Mouse (Mus musculus) layer of hippocampus, adult 8-10 months (tissue): ENCODE measurements around the gene Trim56. TPM values are rescaled to one million over a fixed set of nuclear protein-coding genes. Genes with fewer than 3 reads are reported as not detected.
"Not testable (repeated sequence)": the region's sequence is repeated elsewhere in the genome, so short reads cannot be mapped to it uniquely, and the experiment has no call there.

Experiments used
- DNase-seq, 2 experiments: peaks; one replicate each; pipeline ENCODE4 v3.0.0; 2022; ENCODE audit warnings: low spot score in 2 of 2
- total RNA-seq, 4 experiments: library from RNA; stranded (reverse); gene quantifications; 2 replicates each; pipeline ENCODE4 v1.2.4; 2022

Trim56 gene
- 10 to 100 TPM in 1 of 4 experiments, 1 to 10 TPM in 3; 6.1 to 11.0 (median 8.1) TPM for total RNA-seq

DNA sequence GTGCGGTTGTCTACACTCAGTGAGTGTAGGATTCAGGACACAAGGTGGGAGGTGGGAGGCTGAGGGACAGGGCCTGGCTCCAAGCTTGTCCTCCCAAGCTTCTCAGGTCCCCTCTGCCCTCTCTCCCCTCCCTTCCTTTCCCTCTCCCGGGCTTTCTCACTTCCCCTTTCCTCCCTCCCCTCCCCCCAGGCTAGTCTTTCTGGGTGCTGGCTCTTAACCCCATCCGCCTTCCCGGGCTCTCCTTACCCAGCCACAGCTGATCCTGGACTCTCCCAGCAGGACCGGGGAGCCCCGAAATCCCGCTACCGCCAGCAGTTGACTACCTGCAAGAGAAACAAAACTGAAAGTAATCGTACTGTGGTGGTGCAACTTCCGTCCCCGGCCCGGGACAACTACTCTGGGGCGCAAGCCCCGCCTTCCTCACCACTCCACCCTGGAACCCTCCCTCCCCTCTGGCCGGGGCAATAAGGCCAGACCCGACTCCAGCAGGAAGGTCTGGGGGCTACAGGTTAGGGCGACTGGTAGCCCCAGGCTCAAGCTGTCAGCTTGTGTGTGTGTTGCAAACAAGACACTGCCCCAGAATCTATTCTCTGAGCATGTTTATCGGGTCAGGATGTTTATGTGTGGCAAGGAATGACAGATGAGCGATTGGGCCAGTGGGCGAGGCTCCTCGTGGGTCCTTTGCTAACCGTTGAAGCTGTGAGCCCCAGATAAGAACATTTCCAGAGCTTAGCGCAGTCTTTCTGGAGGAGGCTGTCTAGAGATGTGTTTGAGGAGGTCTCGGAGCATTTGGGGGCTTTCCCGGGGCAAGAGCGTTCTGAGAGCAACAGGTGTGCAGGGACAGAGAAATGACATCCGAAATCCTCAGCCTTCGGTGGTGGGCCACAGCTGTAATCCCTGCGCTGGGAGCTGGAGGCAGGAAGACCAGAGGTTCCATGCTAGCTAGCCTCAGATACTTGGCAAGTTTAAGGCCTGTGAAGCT lies at the start of gene Trim56:
TSS of gene Trim56 (minus strand) at position 344 of the 982 bp plus-strand sequence.
- no peak for DNase-seq

DNA sequence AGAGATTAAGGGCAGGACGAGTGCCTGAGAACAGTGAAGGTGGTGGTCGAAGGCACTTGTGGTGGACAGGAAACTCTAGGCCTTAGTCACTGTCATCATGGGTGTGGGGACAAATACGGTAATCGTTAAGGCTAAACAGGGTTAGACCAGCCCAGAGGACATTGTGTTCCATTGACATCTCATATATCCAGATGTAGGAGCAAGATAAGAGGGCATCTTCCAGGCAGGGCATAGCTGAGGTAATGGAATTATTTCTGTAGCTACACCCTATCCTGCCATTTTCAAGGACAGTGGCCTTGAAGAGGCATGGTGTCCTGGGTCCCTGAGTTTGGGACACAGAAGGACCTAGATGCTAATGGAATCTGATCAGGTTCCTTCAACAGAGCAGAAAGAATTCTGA lies 45.8 kb upstream of the Trim56 start:
- no peak for DNase-seq

DNA sequence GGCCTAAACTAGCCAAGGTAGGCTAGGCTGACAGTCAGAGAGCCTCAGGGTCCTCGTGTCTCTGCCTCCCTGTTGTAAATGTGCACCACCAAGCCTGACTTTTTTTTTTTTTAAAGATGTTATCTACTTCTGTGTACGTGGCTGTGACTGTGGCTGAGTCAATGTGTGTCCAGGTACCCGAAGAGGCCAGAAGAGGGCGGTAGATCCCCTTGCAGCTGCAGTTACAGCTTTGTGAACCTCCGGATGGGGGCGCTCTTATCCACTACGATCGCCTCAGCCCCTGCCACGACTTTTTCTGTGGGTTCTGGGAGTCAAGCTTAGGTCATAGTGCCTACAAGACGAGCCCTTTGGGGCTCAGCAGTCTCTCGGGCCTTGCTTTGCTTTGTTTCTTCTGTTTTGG lies 43.5 kb upstream of the Trim56 start:
- DNase-seq = peak in 1 of 2 experiments; percentile 12

DNA sequence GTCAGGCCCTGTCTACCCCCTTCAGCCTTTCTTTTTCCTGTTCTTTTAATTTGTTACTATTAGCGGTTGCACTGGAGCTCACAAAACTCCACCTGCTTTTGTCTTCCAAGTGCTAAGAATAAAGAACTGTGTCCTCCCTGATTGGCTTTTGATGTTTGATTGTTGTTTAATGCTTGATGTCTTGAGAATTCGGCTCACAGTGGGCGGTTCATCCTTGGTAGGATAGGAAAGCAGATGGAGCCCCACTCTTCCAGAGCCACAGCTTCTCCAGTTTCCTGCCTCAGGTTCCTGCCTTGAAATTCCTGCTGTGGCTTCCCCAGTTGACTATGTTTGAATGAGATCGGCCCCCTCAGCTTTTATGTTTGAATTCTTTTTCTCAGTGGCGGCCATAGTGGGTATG lies 37.3 kb upstream of the Trim56 start:
- no peak for DNase-seq

DNA sequence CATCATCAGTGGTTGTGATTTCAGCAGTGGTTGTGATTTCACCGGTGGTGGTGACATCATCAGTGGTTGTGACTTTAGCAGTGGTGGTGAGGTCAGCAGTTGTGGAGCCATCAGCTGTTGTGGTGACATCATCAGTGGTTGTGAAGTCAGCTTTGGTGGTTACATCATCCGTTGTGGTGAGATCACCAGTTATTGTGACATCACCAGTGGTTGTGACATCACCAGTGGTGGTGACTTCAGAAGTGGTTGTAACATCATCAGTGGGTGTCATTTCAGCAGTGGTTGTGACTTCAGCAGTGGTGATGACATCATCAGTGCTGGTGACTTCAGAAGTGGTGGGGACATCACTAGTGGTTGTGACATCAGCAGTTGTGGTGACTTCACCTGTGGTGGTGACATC lies 36.6 kb upstream of the Trim56 start:
- DNase-seq = no peak

DNA sequence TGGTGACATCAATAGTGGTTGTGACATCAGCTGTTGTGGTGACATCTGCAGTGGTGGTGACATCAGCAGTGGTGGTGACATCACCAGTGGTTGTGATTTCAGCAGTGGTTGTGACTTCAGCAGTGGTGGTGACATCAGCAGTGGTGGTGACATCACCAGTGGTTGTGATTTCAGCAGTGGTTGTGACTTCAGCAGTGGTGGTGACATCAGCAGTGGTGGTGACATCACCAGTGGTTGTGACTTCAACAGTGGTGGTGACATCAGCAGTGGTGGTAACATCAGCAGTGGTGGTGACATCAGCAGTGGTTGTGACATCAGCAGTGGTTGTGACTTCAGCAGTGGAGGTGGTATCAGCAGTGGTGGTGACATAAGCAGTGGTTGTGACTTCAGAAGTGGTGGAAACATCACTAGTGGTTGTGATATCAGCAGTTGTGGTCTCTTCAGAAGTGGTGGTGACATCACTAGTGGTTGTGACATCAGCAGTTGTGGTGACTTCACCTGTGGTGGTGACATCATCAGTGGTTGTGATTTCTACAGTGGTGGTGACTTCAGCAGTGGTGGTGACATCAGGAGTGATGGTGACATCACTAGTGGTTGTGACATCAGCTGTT lies 33.4 kb upstream of the Trim56 start, which contains the start of gene Muc3:
TSS of gene Muc3 (minus strand) at position 51 of the 611 bp plus-strand sequence.
- DNase-seq = not testable (repeated sequence)

DNA sequence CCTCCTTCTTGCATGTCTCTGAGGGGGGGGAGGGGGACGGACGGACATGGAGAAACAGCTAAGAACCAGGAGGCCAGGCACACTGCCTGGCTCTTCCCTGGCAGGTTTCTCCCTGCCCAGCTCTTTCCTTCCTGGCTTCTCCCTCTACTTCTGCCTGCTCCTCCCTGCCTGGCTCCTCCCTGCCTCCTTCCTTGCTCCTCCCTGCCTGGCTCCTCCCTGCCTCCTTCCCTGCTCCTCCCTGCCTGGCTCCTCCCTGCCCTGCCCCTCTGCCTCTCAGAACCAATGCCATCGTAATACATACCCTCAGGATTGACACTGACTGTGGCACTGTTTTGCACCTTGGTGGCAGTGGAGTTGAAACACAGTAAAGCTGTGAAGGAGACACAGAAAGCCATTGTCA lies 24.8 kb upstream of the Trim56 start:
- no peak for DNase-seq

DNA sequence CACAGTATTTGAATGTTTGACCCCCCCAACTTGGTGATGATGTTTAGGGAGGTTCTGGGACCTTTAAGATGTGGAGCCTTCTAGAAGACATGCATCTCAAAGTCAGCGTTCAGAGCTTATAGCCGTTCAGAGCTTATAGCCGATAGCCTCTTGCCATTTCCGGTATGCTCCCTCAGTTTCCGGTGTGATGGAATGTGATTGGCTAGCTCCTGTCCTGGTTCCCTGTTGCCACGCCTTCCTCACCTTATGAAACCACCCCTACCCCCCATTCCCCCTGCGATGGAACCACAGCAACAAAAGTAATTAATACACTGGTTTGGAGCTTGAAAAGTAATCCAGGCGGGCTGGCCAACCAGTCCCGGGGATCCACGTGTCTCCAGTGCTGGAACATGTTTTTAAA lies 23.0 kb upstream of the Trim56 start:
- no peak for DNase-seq

DNA sequence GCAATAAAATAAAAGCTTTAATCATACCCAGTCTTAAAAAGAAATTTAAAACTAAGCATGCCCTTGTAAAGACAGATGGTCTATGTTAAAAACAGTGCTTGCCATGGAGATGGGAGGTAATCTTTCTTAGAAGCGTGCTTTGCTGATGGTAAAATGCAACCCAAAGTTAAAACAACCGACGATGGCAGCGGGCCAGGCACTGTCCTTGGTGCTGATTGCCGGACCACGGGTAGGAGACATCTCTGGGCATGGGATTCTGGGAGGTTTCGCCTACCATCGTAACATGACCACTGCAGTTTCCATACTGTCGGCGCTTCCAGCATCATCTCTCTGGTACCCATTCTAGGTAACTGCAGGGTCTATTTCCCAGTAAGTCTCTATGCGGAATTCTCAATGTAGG lies 18.9 kb upstream of the Trim56 start:
- no peak for DNase-seq

DNA sequence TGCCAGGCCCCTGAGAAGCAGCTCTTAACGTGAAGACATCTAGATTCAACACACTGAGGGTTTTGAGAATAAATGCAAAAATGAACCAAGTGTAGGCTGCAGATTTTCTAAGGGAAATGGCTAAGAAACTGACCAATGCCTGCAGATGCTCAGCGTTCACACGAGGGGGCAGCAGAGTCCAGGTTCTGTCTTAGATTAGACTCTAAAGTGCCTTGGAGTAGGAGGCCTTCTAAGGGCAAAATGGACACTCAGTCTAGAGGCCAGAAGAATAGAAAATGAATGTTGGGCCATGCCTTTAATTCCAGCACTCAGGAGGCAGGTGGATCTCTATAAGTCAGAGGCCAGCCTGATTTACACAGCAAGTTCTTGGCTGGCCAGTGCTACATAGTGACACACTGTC lies 15.5 kb upstream of the Trim56 start:
- DNase-seq = no peak

DNA sequence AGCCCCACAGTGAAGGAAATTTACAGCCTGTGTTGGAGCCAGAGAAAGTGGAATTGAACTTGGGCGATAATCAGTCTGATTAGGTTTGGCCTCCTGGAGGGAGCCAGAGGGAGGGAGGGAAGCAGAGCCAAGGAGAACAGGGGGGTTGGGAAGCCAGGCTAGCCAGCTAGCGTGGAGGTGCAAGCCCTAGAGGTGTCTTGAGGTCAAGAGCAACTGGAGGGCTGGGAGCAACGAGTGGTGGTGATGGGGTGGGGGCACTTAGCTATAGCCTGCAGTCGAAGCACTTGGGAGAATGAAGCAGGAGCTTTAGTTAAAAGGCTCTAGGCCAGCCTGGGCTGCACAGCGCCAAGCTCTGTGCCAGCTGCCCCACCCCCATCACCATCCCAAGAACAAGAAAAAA lies 13.3 kb upstream of the Trim56 start:
- no peak for DNase-seq

DNA sequence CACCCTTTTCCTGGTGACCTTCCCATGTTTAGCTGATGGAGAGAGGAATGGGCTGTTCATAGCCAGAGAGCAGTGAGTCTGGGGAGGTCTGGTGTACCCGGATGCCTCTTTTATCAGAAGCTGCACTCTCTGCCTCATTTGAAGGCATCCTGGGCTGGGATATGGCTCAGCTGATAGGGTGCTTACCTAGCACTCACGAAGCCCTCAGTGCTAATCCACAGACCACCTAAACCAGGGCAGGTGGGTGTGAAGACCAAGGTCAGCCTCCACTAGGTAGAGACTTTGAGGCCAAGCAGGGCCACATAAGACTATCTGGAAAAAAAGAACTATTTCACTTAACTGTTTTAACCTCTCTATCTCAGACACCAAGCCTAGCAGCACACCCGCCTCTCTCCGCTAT lies 7.5 kb upstream of the Trim56 start:
- DNase-seq = no peak

DNA sequence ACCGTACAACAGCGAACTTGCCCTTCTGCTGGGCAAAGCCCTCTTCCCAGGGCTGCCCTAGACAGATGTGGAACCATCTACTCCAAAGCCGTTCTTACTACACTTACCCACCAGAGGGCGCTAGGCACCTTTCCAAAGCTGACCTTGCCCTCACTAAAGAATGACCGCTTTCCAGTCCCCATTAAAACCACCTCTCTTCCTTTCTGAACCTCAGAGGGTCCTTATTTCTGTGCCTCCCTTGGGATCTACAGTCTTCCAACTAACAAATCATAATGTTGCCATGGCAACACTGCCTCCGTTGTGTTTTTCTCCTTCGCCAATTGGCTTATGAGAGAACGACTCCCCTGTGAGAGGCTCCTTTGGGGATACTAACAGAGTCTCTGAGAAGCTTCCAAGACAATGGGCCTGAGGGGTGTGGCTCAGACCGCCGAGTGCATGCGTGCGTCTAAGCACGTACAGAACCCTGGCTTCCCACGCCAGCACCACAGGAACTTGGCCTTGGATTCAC lies 6.7 kb upstream of the Trim56 start:
- peak; percentile 48 to 55 for DNase-seq

DNA sequence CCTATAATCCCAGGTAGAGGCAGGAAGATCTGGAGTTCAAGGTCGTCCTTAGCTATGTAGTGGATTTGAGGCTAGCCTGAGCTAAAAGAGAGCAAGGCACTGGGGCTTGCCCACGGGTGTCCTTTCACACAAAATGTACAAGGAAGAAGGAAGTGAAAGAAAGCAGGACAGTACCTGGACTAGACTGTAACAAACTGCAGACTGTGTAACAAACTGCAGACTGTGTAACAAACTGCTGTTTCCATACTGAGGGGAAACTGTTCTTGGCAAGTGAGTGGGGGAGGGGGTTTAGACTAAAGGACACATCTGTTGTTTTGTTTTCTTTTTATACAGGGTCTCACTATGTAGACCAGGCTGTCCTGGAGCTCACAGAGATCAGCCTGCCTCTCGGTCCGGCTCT lies 5.3 kb upstream of the Trim56 start:
- no peak for DNase-seq

DNA sequence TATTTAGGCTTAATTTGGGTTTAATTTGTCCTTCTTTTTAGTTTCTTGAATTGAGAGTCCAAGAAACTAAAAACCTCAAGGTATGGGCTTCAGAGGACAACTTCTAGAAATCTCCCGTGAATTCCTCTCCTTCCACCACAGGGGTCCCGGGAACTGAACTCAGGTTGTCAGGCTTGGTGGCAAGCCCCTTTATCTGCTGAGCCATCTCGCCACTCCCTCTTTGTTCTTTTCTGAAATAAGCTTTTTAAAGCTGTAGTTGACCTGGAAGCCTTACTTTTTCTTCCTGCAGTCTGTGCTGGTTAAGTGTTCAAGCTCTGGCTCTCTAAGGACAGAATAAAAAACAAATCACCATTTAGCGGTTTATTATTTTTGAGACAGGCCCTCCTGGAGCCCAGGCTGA lies 2.9 kb upstream of the Trim56 start:
- no peak for DNase-seq

DNA sequence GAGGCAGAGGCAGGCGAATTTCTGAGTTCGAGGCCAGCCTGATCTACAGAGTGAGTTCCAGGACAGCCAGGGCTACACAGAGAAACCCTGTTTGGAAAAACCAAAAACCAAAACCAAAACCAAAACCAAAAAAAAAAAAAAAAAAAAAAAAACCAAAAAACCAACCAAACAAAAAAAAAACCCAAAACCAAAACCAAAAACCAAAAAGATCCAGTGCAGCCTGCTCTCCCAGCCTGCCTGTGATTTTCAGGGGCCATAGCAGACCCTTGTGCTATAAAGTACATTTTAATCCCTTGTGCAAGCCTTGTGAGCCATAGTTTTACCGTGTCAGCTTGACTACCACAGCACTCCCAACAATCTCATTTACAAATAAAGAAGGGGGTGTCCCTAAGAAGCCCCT lies 2.0 kb upstream of the Trim56 start:
- not testable (repeated sequence) for DNase-seq

DNA sequence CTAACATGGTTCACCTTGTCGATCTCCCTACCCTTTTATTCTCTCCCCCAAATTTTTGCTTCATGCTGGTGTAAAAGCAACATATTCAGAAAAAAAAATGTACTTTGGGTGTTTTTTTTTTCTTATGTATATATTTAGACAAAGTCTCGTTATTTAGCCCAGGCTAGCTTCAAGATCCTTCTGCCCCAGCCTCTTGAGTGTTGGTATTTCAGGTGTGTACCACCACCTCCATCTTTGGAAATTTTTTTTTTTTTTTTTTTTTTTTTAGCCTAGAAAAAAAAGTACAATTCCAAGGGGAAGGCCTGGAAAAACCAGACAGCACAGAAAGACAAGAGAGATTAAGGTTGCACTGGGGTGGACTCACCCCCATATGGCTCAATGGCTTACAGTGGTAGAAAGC lies 978 bp upstream of the Trim56 start:
- no peak for DNase-seq

DNA sequence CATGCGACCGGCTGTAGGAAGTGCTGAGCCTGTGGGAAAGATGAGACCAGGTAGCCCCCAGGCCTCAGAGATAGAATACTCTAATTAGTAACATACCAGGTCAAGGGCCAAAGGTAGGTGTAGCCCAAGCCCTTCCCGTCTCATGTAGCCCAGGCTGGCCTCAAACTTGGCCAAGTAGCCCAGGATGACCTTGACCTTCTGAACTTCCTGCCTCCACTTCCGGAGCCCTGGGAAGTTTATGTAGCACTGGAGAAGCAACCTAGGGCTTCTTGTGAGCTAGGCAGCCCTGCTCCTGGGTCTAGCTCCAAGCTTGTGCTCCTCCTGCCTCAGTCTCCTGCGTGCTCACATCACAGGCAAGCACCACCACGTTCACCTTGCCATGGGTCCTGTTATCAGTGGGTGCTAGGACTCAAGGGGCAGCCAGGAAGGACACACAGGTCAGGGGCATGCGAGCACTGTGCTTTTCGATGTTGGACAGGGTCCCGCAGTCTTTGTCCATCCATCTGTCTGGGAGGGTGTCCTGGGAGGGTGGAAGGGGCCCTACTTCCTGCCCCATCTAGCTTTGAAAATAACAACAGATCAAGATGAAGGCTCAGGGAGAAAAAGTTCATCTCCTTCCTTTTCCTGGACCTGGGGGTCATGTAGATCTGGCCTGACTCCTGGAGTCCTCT lies 983 bp downstream of the Trim56 start:
- DNase-seq = no peak

DNA sequence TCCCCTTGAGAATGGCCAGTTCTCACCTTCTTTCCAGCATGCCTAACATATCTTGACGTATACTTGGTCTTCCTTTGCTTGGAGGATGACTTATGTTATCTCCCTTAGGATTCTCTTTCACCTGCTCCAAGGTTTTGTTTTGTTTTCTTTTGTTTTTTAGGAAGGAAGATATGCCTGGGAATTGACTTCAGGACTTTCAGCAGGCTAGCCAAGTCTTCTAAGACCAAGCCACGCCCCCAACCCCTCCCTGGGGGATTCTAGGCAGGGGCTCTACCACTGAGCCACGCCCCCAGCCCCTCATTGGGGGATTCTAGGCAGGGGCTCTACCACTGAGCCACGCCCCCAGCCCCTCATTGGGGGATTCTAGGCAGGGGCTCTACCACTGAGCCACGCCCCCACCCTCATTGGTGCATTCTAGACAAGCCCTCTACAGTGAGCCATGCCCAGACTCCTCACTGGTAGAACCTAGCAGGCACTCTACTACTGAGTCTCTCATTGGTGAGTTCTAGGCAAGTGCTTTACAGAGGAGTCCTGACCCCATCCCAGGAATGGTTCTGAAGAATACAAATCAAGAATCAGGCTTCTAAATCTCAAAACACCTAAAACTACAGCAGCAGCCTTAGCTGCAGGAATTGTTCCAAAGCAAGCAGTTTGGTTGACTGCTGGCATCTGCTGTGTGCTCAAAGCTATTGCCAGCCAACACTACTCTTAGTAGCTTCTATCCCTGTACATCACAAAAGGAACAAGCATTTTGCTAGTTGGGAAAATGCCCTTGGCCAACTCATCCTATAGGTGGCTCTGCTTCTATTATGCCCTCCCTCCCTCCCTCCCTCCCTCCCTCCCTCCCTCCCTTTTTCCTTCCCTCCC lies 4.2 kb downstream of the Trim56 start:
- DNase-seq = no peak

DNA sequence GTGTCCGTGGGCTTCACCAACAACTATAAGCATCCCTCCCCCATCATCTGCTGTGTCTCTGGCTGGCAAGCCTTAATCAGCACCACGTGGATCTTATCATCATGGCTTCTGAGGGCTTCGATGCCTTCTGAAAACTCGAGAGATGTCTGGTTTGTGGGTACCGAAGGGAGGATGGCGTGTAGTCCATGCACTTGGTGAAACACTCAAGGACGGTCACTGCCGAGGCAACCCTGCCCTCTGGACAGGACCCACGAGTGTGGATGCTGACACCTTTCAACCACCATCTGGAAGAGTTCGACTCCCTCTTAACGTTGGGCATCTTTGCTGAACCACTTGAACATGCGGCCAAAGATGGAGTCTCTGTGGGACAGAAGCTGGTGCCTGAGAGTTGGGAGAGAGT lies 5.1 kb downstream of the Trim56 start:
- DNase-seq = no peak
